Mouse (Mus musculus): Measurements from ENCODE around the gene Entpd8. TPM values are rescaled to one million over a fixed set of nuclear protein-coding genes. Genes with fewer than 3 reads are reported as not detected.

The Entpd8 gene
- not detected for polyA plus RNA-seq (2017; shearing (Covaris generic))

GRCm38 (mm10) chr2:25080076-25080475 lies at the start of gene Entpd8:
Gene Entpd8, plus strand, starts transcription at chr2:25080304.

GRCm38 (mm10) chr2:25054221-25055067 lies 25.7 kb upstream of the Entpd8 start, which contains the start of gene Nsmf:
Gene Nsmf, plus strand, starts transcription at chr2:25054355.

GRCm38 (mm10) chr2:25095109-25095850 lies 15.2 kb downstream of the Entpd8 start, which contains the start of gene Noxa1:
Gene Noxa1, minus strand, starts transcription at chr2:25095149.

Other genes with a start within 250 kb of the Entpd8 start
- gene Ehmt1, start 160.7 kb upstream of the Entpd8 start, polyA plus RNA-seq (2017; shearing (Covaris generic)): 41.2 TPM
- 173 TPM for gene Arrdc1, start 145.1 kb upstream of the Entpd8 start, polyA plus RNA-seq (2017; shearing (Covaris generic))
- gene Zmynd19, start 130.5 kb upstream of the Entpd8 start, polyA plus RNA-seq (2017; shearing (Covaris generic)): 16.1 TPM
- gene Dph7, start 117.9 kb upstream of the Entpd8 start, polyA plus RNA-seq (2017; shearing (Covaris generic)): 13.5 TPM
- gene Mrpl41, start 105.2 kb upstream of the Entpd8 start, polyA plus RNA-seq (2017; shearing (Covaris generic)): 74.5 TPM
- gene Pnpla7, start 104.3 kb upstream of the Entpd8 start, polyA plus RNA-seq (2017; shearing (Covaris generic)): 77.5 TPM
- 26.2 TPM for gene Nsmf, start 25.9 kb upstream of the Entpd8 start, polyA plus RNA-seq (2017; shearing (Covaris generic))
- gene Noxa1, start 14.8 kb downstream of the Entpd8 start, polyA plus RNA-seq (2017; shearing (Covaris generic)): 0.24 TPM
- gene Nrarp, start 100.5 kb downstream of the Entpd8 start, polyA plus RNA-seq (2017; shearing (Covaris generic)): 8.6 TPM
- gene Tor4a, start 116.6 kb downstream of the Entpd8 start, polyA plus RNA-seq (2017; shearing (Covaris generic)): 32.6 TPM
- gene Nelfb, start 131.2 kb downstream of the Entpd8 start, polyA plus RNA-seq (2017; shearing (Covaris generic)): 86.6 TPM
- 0.68 TPM for gene Stpg3, start 134.3 kb downstream of the Entpd8 start, polyA plus RNA-seq (2017; shearing (Covaris generic))
- not detected for gene Fam166a, start 138.4 kb downstream of the Entpd8 start, polyA plus RNA-seq (2017; shearing (Covaris generic))
- 119 TPM for gene Tubb4b, start 144.4 kb downstream of the Entpd8 start, polyA plus RNA-seq (2017; shearing (Covaris generic))
- gene Slc34a3, start 154.1 kb downstream of the Entpd8 start, polyA plus RNA-seq (2017; shearing (Covaris generic)): not detected
- gene Rnf224, start 156.5 kb downstream of the Entpd8 start, polyA plus RNA-seq (2017; shearing (Covaris generic)): not detected
- not detected for gene Rnf208, start 162.0 kb downstream of the Entpd8 start, polyA plus RNA-seq (2017; shearing (Covaris generic))
- gene Cysrt1, start 162.1 kb downstream of the Entpd8 start, polyA plus RNA-seq (2017; shearing (Covaris generic)): not detected
- 5.2 TPM for gene AL732309.1, start 166.6 kb downstream of the Entpd8 start, polyA plus RNA-seq (2017; shearing (Covaris generic))
- 13.5 TPM for gene Tmem203, start 175.1 kb downstream of the Entpd8 start, polyA plus RNA-seq (2017; shearing (Covaris generic))
- 25.6 TPM for gene Tprn, start 182.3 kb downstream of the Entpd8 start, polyA plus RNA-seq (2017; shearing (Covaris generic))
- 64.4 TPM for gene Ssna1, start 192.1 kb downstream of the Entpd8 start, polyA plus RNA-seq (2017; shearing (Covaris generic))
- 76.4 TPM for gene Anapc2, start 192.2 kb downstream of the Entpd8 start, polyA plus RNA-seq (2017; shearing (Covaris generic))
- gene Tmem210, start 207.8 kb downstream of the Entpd8 start, polyA plus RNA-seq (2017; shearing (Covaris generic)): 0.91 TPM
- not detected for gene Lrrc26, start 209.6 kb downstream of the Entpd8 start, polyA plus RNA-seq (2017; shearing (Covaris generic))
- gene Grin1, start 238.9 kb downstream of the Entpd8 start, polyA plus RNA-seq (2017; shearing (Covaris generic)): not detected

Data from effector memory CD4-positive, alpha-beta T cell, adult 7 months (primary cell).